Mouse (Mus musculus): ENCODE measurements around the gene Scel. TPM values are rescaled to one million over a fixed set of nuclear protein-coding genes. Genes with fewer than 3 reads are reported as not detected.

The Scel gene
- polyA plus RNA-seq, 1 experiment = not detected

GRCm38 (mm10) chr14:103608063-103608462 lies 94.9 kb downstream of the Scel start:
- Histone ChIP-seq H3K27me3 (ENCODE audit: control insufficient read depth, insufficient read depth, insufficient read length) (no peaks in the 10 kb centered on the region), H3K4me3 (ENCODE audit: insufficient read depth, poor library complexity, severe bottlenecking) (no peak overlapping the region), H3K36me3 (ENCODE audit: control insufficient read depth, insufficient read depth) (no peaks in the 10 kb centered on the region), H3ac (ENCODE audit: control insufficient read depth, insufficient read length, low read depth) (no peak overlapping the region), H3K79me3 (ENCODE audit: low read depth) (no peaks in the 10 kb centered on the region), H3K79me2 (ENCODE audit: control insufficient read depth, insufficient read depth) (no peaks in the 10 kb centered on the region)
- TF ChIP-seq USF1 (IDR thresholded peaks at IDR 0.05; ENCODE audit: low read depth) = no peak

DNA sequence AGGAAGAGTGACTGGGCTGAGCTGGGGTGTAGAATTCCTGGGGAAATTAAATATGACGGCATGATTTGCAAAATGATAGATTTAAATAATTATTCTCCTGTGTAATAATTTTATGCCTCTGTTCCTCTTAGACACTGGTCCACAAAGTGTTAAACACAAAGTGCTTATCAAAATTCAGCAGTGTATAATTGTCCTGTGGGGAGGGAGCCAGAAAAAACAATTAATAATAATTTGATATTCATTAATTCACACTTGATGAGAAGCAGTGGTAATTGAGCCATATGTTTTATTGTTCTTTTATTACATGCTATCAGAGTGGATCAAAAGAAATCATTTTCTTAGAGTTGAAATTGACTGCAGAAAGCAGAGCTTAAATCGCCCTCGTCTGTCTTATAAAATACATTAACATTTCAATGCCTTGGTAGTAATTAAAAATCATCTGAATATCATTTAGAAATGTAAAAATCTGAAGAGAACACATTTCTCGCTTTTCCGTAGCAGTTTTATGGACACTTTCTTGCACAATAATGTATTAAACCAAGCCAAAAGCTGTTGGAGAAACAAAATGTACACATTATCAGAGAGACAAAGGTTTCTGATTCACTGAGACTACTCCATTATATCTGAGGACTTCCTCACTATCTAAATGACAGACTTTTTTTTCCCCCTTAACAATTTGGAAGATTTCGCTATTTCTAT lies 100.6 kb downstream of the Scel start:
- no peaks in the 10 kb centered on the region for H3K36me3 ChIP-seq (ENCODE audit: control insufficient read depth, insufficient read depth)
- TF ChIP-seq MAX (IDR thresholded peaks at IDR 0.05) (no peak), CEBPB (IDR thresholded peaks at IDR 0.05; ENCODE audit: low read depth) (no peak), FOSL1 (IDR thresholded peaks at IDR 0.05; ENCODE audit: insufficient read depth, low read length, poor library complexity, severe bottlenecking) (no peak), CTCF (IDR thresholded peaks at IDR 0.05; ENCODE audit: control insufficient read depth, insufficient read depth, insufficient read length) (no peak), MYOG (IDR thresholded peaks at IDR 0.05; ENCODE audit: control insufficient read depth, extremely low read depth, insufficient read length) (no peak), USF1 (IDR thresholded peaks at IDR 0.05; ENCODE audit: low read depth) (no peak), MYOD1 (IDR thresholded peaks at IDR 0.05; ENCODE audit: control insufficient read depth, insufficient read length, low read depth) (no peak)
- H3K79me2 ChIP-seq (ENCODE audit: control insufficient read depth, insufficient read depth) = no peaks in the 10 kb centered on the region
- no peak overlapping the region for H3K4me3 ChIP-seq (ENCODE audit: insufficient read depth, poor library complexity, severe bottlenecking)
- H3ac ChIP-seq (ENCODE audit: control insufficient read depth, insufficient read length, low read depth) = no peak overlapping the region
- no peaks in the 10 kb centered on the region for H3K79me3 ChIP-seq (ENCODE audit: low read depth)
- H3K27me3 ChIP-seq (ENCODE audit: control insufficient read depth, insufficient read depth, insufficient read length) = no peaks in the 10 kb centered on the region

DNA sequence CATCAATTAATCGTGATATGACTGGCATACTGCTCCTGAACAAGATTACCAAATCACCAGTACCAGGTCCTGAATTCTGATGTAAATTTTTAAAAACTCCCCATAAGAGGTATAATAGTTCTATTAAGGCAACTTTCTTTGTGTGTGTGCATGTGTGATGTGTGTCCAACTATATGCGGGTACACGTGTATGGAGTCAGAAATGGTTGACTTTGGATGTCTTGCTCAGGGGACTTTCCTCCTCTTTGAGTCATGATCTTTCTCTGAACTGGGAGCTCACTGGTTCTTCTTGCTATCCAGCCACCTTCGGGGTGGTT lies 101.1 kb downstream of the Scel start:
- Histone ChIP-seq H3ac (ENCODE audit: control insufficient read depth, insufficient read length, low read depth) (no peak overlapping the region), H3K79me3 (ENCODE audit: low read depth) (no peaks in the 10 kb centered on the region), H3K27me3 (ENCODE audit: control insufficient read depth, insufficient read depth, insufficient read length) (no peaks in the 10 kb centered on the region), H3K36me3 (ENCODE audit: control insufficient read depth, insufficient read depth) (no peaks in the 10 kb centered on the region), H3K79me2 (ENCODE audit: control insufficient read depth, insufficient read depth) (no peaks in the 10 kb centered on the region), H3K4me3 (ENCODE audit: insufficient read depth, poor library complexity, severe bottlenecking) (no peak overlapping the region)
- no peak for TF ChIP-seq USF1 (IDR thresholded peaks at IDR 0.05; ENCODE audit: low read depth)

DNA sequence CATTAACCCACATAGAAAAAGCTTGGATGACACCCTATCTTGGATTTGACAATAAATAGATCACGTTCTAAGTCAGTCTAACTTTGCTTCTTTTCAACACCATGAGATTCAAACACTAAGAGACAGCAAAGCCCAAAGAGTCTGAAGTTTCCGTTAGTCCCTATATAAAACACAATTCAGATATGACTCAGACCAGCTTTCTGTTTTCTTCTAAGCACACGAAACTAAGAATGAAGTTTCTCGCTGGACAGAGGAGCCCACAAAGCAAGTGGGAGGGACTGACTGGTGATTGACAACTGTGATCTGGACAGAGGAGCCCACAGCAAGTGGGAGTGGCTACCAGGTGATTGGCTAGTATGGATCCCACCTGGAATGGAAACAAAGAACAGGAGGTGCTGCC lies 106.6 kb downstream of the Scel start:
- TF ChIP-seq MAX (IDR thresholded peaks at IDR 0.05) (no peak), MYOG (IDR thresholded peaks at IDR 0.05; ENCODE audit: control insufficient read depth, extremely low read depth, insufficient read length) (no peak), CTCF (IDR thresholded peaks at IDR 0.05; ENCODE audit: control insufficient read depth, insufficient read depth, insufficient read length) (no peak), USF1 (IDR thresholded peaks at IDR 0.05; ENCODE audit: low read depth) (no peak), MYOD1 (IDR thresholded peaks at IDR 0.05; ENCODE audit: control insufficient read depth, insufficient read length, low read depth) (no peak), CEBPB (IDR thresholded peaks at IDR 0.05; ENCODE audit: low read depth) (no peak), FOSL1 (IDR thresholded peaks at IDR 0.05; ENCODE audit: insufficient read depth, low read length, poor library complexity, severe bottlenecking) (no peak)
- Histone ChIP-seq H3ac (ENCODE audit: control insufficient read depth, insufficient read length, low read depth) (no peak overlapping the region), H3K27me3 (ENCODE audit: control insufficient read depth, insufficient read depth, insufficient read length) (no peaks in the 10 kb centered on the region), H3K36me3 (ENCODE audit: control insufficient read depth, insufficient read depth) (no peaks in the 10 kb centered on the region), H3K4me3 (ENCODE audit: insufficient read depth, poor library complexity, severe bottlenecking) (no peak overlapping the region), H3K79me2 (ENCODE audit: control insufficient read depth, insufficient read depth) (no peaks in the 10 kb centered on the region), H3K79me3 (ENCODE audit: low read depth) (no peaks in the 10 kb centered on the region)

DNA sequence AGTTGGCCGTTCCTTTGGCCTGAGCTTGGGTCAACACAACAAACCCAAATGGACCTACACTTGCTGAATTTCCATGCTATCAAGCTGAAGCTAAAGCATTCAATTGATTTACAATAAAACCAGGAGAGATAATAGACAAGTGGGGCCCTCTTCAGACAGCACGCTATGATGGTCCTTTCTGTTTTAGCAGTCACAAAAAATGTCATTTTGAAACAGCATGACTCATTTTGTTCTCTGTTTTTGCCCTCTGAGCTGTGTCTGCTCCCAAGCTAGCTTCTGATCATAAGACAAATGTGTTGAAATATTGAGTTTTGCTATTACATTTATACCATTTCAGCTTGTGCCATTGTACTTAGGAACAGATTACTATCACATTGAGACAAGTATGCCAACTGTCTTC lies 108.1 kb downstream of the Scel start:
- Histone ChIP-seq H3K4me3 (ENCODE audit: insufficient read depth, poor library complexity, severe bottlenecking) (no peak overlapping the region), H3K79me2 (ENCODE audit: control insufficient read depth, insufficient read depth) (no peaks in the 10 kb centered on the region), H3K36me3 (ENCODE audit: control insufficient read depth, insufficient read depth) (no peaks in the 10 kb centered on the region), H3K79me3 (ENCODE audit: low read depth) (no peaks in the 10 kb centered on the region), H3ac (ENCODE audit: control insufficient read depth, insufficient read length, low read depth) (no peak overlapping the region), H3K27me3 (ENCODE audit: control insufficient read depth, insufficient read depth, insufficient read length) (no peaks in the 10 kb centered on the region)
- TF ChIP-seq FOSL1 (IDR thresholded peaks at IDR 0.05; ENCODE audit: insufficient read depth, low read length, poor library complexity, severe bottlenecking) (no peak), CEBPB (IDR thresholded peaks at IDR 0.05; ENCODE audit: low read depth) (no peak), CTCF (IDR thresholded peaks at IDR 0.05; ENCODE audit: control insufficient read depth, insufficient read depth, insufficient read length) (no peak), USF1 (IDR thresholded peaks at IDR 0.05; ENCODE audit: low read depth) (no peak), MYOD1 (IDR thresholded peaks at IDR 0.05; ENCODE audit: control insufficient read depth, insufficient read length, low read depth) (no peak), MYOG (IDR thresholded peaks at IDR 0.05; ENCODE audit: control insufficient read depth, extremely low read depth, insufficient read length) (no peak), MAX (IDR thresholded peaks at IDR 0.05) (no peak)

GRCm38 (mm10) chr14:103626100-103626499 lies 113.0 kb downstream of the Scel start:
- Histone ChIP-seq H3K27me3 (ENCODE audit: control insufficient read depth, insufficient read depth, insufficient read length) (no peaks in the 10 kb centered on the region), H3K4me3 (ENCODE audit: insufficient read depth, poor library complexity, severe bottlenecking) (no peak overlapping the region), H3ac (ENCODE audit: control insufficient read depth, insufficient read length, low read depth) (no peak overlapping the region), H3K36me3 (ENCODE audit: control insufficient read depth, insufficient read depth) (no peaks in the 10 kb centered on the region), H3K79me3 (ENCODE audit: low read depth) (no peaks in the 10 kb centered on the region), H3K79me2 (ENCODE audit: control insufficient read depth, insufficient read depth) (no peaks in the 10 kb centered on the region)
- TF ChIP-seq USF1 (IDR thresholded peaks at IDR 0.05; ENCODE audit: low read depth) = no peak
- TF ChIP-seq MYOG (IDR thresholded peaks at IDR 0.05; ENCODE audit: control insufficient read depth, extremely low read depth, insufficient read length) = no peak
- no peak for TF ChIP-seq CTCF (IDR thresholded peaks at IDR 0.05; ENCODE audit: control insufficient read depth, insufficient read depth, insufficient read length)
- TF ChIP-seq MYOD1 (IDR thresholded peaks at IDR 0.05; ENCODE audit: control insufficient read depth, insufficient read length, low read depth) = no peak
- no peak for TF ChIP-seq FOSL1 (IDR thresholded peaks at IDR 0.05; ENCODE audit: insufficient read depth, low read length, poor library complexity, severe bottlenecking)
- no peak for TF ChIP-seq MAX (IDR thresholded peaks at IDR 0.05)
- no peak for TF ChIP-seq CEBPB (IDR thresholded peaks at IDR 0.05; ENCODE audit: low read depth)
